Mouse (Mus musculus): ENCODE measurements around the gene Fam98a.

Fam98a gene

DNA sequence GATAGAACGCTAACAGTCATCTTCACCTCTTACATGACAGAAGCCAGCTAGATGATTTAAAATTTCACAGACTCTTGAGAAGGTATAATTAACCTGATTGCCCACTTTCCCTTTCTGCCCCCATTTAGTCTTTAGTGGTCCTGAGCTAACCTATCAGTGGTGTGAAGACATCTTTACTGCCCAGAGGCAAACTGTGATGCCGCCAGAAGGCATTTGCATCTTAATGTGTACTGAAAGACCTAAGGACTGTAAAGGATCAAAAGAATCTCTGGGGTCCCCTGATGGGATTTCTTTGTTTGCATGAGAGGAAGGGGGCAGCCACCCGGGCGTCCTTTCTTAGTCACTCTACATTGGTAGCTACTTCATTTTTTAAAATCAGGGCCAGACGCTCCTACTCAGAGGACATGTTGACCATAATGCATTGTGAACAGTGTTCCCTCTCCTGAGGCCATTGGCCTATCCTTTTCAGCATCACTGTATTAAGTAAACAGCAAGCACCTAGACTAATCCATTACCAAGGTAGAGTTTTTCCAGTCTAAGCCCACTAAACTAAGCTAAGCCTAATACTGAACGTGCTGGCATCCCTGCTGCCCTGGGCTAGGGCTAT, 30.4 kb downstream of the Fam98a start:
- no peak for DNase-seq (ENCODE audit: low read depth, low spot score)

DNA sequence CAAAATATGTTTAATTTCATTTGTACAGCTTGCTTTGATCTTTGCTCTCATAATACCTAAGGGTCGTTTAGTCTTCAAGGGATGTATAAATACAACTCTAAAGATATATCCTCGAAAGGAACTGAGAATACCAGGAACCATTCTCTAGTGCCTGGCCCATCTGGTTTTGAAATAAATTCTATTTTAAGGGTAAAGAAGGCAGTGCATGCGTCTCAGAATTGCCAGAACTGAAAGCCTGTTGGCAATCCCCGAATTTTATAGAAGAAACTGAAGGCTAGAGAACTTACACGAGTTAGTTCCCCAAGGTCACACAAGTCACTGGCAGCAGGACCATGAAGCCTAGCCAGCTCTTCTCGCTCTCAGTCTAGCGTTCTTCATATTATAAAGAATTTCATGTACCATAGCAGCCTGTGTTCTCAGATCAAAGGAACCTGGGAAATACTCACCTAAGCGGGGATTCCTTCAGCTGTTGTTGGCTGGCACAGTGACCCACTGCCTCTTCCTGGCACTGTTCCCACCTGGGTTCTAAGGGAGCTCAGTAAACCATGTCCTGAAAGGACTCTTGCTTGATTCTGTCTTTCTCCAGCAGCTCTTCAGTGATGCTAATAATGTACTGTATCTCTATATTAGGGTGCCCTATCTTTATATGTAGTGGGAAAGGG, 32.4 kb downstream of the Fam98a start:
- no peak for DNase-seq (ENCODE audit: low read depth, low spot score)

DNA sequence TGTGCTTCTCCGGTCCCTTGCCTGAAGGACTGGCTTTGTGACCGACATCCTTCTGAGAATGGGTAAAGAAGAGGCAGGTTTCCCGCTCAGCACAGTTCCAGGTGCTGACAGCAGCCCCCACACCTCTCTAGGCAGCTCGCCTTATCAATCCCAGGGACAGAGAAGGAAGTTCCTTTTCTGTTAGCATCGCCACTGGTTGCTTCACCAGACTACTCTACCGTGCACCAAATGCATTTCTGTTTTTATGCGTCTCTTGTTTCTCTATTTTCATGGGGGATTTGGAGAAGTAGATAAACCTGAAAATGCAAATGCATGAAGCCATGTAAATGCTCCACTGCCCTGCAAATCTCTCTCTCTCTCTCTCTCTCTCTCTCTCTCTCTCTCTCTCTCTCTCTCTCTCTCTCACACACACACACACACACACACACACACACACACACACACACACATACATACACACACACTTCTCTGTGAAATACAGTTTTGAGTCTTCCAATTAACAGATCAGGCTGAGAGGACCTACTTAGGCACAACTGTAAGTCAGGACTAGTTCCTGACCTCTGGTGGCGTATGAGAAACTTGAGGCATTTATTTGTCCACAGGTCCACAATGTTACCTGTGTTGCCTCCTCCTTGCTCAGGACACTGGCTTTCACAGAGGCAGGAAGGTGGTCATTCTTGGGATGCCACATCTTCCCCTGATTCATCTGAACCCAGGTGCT, 33.4 kb downstream of the Fam98a start:
- no peak for DNase-seq (ENCODE audit: low read depth, low spot score)

DNA sequence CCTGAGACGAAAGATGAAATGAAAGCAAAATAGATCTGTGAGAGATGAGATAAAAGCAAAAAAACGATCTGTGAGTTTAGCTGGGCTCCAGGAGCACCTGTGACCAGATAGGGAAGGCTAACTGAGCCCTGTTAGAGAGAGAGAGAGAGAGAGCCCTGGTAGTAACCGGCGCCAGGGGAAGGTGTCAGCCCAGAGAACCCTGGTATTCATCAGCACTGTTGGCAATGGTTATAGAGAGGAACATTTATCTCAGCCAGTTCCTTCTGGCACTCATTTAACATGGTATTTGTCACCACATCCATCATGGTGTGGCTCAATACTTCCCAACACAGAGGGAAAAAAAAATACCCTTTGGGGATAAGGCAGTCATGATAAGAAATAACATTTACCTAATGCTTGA, 35.2 kb downstream of the Fam98a start:
- DNase-seq (ENCODE audit: low read depth, low spot score), result no peak

DNA sequence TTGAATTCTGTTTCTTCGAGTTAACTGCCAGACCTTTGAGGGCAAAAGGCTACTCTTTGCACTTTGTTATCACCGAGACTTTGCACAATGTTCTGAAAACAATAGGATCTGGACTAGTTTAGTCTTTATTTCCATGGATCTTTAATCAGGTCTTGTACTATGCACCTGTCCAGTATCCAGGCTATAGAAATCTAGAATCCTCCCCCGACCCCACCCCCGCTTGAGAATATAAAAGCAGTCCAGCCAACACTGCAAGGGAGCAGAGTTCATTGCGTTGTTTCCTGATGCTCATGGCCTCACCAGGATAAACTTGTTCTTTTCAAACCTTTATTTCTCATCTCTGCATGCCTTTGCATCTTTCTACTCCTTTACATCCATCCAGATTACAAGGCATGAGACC, 42.5 kb downstream of the Fam98a start:
- DNase-seq (ENCODE audit: low read depth, low spot score), result no peak

DNA sequence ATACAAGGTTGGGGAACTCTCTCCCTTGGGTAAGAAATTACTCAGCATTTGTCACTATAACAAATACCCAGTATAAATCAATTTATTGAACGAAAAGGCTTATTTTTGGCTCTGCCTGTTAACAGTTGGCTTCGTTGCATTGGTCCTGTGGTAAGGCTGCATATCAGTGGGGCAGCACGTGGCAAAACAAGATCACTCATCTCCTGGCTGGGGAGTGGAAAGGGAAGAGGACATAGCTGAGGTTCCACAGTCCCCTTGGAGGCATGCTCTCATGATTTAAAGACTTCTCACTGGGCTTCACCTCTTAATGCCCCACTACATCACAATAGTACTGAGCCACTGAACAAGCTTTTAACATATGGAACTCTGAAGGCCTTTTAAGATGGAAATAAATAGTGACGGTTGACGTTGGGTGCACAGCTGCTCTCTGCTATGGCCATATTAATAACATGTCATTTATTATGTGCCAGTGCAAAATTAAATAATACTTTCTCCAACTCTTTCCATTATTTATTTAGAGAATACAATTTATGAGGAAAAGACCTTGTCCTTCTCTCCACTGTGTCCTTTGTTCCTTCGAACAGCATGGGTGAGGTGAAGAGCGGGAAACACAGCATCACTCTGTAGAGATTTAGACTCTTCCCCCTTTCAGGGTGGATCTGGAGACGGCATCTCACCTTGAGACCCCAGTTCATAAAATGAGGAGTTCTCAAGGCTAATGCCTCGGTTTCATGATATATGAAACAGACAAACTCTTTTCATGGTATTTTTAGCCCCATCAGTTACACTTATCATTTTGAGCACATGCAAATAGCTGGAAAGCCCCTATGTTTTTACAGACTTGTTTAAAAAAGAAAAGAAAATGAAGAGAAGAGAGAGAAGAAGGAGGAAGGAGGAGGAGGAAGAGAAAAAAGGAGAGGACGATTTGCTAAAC, 44.8 kb downstream of the Fam98a start:
- DNase-seq (ENCODE audit: low read depth, low spot score), result no peak

DNA sequence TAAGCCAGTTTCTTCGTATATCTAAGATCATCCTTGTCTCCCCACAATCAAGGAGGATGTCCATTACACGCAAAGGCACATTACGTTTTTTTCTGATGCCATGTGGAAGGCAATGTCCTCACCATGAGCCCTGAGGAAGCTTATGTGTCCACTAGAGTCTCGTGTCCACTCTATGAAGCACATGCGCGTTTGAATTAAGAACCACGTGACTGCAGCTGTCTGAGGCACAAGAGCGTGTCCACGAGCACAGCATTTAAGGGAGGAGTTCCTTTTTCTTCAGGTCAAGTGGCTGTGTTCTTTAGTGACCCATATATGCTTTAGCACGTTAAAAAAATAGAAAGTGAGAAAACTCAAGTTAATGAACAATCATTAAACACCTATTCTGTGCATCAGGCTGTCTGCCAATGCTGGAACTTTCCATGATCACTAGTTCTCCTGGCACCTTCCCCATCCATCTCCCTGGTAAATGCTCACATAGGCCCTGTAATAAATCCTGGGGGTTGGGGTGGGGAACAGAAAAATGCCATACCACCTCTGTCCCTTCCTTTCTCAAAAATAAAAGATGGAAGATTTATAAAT, 45.6 kb downstream of the Fam98a start:
- no peak for DNase-seq (ENCODE audit: low read depth, low spot score)

DNA sequence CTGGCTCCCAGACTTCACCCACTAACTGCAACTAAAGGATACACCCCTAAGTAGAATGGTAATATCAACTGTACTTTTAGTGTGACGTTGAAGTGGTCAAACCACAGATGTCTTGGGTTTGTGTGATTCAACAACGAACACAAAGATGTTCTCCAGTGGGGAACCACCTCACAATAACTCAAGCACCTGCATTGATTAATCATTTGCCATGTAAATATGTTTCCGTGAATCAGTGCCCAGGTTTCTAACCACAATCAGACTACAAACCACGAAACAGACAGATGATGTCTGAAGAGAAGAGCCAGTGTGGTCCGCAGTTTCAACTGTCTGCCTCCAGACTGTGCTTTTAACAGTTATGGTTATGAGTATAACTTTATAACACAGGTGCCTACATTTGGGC, 46.7 kb downstream of the Fam98a start:
- no peak for DNase-seq (ENCODE audit: low read depth, low spot score)

DNA sequence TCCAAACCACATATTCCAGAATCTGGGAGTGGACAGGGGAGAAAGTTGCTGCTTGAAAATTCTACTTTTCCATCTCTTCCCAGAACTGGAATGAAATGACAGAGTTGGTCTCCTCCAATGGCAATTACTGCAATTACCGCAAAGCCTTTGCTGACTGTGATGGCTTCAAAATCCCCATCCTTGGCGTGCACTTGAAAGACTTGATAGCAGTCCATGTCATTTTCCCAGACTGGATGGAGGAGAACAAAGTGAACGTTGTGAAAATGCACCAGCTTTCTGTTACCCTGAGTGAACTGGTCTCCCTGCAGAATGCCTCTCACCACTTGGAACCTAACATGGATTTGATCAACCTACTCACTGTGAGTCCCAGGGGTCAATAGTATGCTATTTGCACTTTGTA, 48.7 kb downstream of the Fam98a start:
- DNase-seq (ENCODE audit: low read depth, low spot score), result no peak

DNA sequence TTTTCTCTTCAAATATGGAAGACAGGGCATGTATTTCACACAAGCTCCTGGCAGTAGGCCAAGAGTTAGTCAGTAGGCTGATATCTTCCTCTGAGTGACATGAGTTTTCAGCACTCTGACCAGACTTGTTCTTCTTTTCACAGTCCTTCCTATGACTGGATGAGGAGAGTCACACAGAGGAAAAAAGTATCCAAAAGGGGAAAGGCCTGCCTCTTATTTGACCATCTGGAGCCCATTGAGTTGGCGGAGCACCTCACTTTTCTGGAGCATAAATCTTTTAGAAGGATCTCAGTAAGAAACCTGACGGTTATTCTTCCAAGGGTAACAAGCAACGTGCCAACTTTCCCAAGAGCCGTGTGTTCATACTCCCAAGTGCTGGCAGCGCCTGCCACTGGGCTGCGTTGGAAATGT, 53.5 kb downstream of the Fam98a start:
- DNase-seq (ENCODE audit: low read depth, low spot score), result no peak

DNA sequence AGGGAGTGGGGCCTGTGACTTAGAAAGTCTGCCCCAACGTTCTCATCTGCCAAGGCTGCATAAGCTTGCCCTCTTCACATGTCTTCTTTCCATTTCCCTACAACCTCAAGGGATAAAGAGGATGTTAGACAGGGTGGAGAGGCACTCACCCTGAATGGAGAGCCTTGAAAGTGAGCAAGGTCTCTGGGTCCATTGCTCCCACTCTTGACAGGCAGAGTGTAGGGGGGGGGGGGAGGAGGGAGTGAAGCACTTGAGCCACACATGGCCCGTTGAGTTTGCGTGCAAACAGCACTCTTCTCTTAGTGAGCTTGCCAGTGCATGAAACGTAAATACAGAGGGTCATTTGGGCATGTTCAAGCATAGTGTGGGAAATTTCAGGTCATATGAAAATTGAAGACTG, 56.5 kb downstream of the Fam98a start:
- DNase-seq (ENCODE audit: low read depth, low spot score), result no peak

Measured in forelimb bud, embryonic 11.5 days (tissue).